Mouse (Mus musculus): Measurements from ENCODE around the gene Fcrla. TPM values are rescaled to one million over a fixed set of nuclear protein-coding genes. Genes with fewer than 3 reads are reported as not detected.

Fcrla gene
- total and polyA plus RNA-seq, 3 experiments, result 10.6 to 30.6 (median 17.7) TPM

DNA sequence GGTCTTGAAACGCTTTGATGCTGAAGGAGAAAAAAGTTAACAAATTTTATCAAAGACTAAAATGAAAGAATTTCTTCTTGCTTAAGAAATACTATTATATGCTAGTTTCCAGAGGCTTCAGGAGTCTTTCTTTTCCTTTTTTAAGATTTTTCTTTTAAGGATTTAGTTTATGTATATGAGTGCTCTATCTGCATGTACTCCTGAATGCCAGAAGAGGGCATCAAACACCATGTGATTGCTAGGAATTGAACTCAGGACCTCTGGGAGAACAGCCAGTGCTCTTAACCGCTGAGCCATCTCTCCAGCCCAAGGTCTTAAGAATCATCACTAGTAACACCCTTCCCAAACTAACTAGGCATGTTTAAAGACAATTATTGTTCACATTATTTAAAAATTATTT lies 55.4 kb downstream of the Fcrla start:
- Histone ChIP-seq H3K4me1 (ENCODE audit: control insufficient read depth in 1 of 2, insufficient read depth in 2 of 2) (peaks cover 0 to 6% of the 10 kb centered on the region in 2 experiments; a peak in 2 of 4 replicates), H3K4me2 (ENCODE audit: insufficient read depth, low read depth, poor library complexity, severe bottlenecking) (no peak overlapping the region), H3K4me3 (replicated peaks in 1 of 3; ENCODE audit: low read depth in 2 of 3, low read length in 2 of 3, poor library complexity in 1 of 3) (no peak overlapping the region), H3K36me3 (replicated peaks in 1 of 2; ENCODE audit: control insufficient read depth in 1 of 2, insufficient read depth in 1 of 2, low read length in 1 of 2) (peaks cover 35 to 60% of the 10 kb centered on the region in 2 experiments), H3K79me2 (replicated peaks; ENCODE audit: control insufficient read depth, extremely low read depth, insufficient read depth, poor library complexity, severe bottlenecking) (peaks cover 20% of the 10 kb centered on the region), H3K27ac (ENCODE audit: insufficient read depth, low read depth) (no peak overlapping the region), H3K27me3 (replicated peaks) (no peaks in the 10 kb centered on the region), H3K9me3 (replicated peaks; ENCODE audit: low read length) (no peaks in the 10 kb centered on the region), H3K9ac (ENCODE audit: insufficient read depth, low read depth) (no peak overlapping the region)
- no peak for TF ChIP-seq MYC (IDR thresholded peaks at IDR 0.05; ENCODE audit: low read depth, low read length)
- TF ChIP-seq KAT2A (IDR thresholded peaks at IDR 0.05; ENCODE audit: insufficient replicate concordance, low read length), result no peak
- TF ChIP-seq PAX5 (IDR thresholded peaks at IDR 0.05; ENCODE audit: low read length), result no peak
- TF ChIP-seq ELF1 (IDR thresholded peaks at IDR 0.05; ENCODE audit: low read depth, low read length), result no peak
- TF ChIP-seq CHD1 (IDR thresholded peaks at IDR 0.05; ENCODE audit: low read depth, low read length), result no peak
- peak; percentile 34 for TF ChIP-seq RAD21 (IDR thresholded peaks at IDR 0.05; ENCODE audit: low read depth, low read length)
- TF ChIP-seq E2F4 (IDR thresholded peaks at IDR 0.05; ENCODE audit: insufficient replicate concordance, low read depth, low read length), result no peak
- TF ChIP-seq SMC3 (IDR thresholded peaks at IDR 0.05; ENCODE audit: low read depth, low read length), result peak; percentile 17; the same call in 1 of the 2 replicates
- TF ChIP-seq USF2 (conservative IDR thresholded peaks at IDR 0.05; ENCODE audit: low read depth, low read length), result no peak
- no peak for TF ChIP-seq ZC3H11A (IDR thresholded peaks at IDR 0.05; ENCODE audit: low read depth, low read length)
- peak in 1 of 2 experiments; percentile 43; a peak in 3 of 4 replicates for TF ChIP-seq CTCF (conservative IDR thresholded peaks at IDR 0.05 in 1 of 2, IDR thresholded peaks at IDR 0.05 in 1 of 2; ENCODE audit: low read depth in 2 of 2, low read length in 2 of 2)
- TF ChIP-seq BHLHE40 (IDR thresholded peaks at IDR 0.05; ENCODE audit: low read depth, low read length), result no peak
- TF ChIP-seq MAX (IDR thresholded peaks at IDR 0.05; ENCODE audit: low read length), result no peak
- TF ChIP-seq POLR2AphosphoS2 (IDR thresholded peaks at IDR 0.05; ENCODE audit: low read depth, low read length), result no peak
- no peak for TF ChIP-seq IRF4 (IDR thresholded peaks at IDR 0.05; ENCODE audit: low read depth, low read length)
- TF ChIP-seq TBP (conservative IDR thresholded peaks at IDR 0.05; ENCODE audit: low read depth, low read length), result no peak
- no peak for TF ChIP-seq MAZ (IDR thresholded peaks at IDR 0.05; ENCODE audit: low read depth, low read length)
- TF ChIP-seq RCOR1 (conservative IDR thresholded peaks at IDR 0.05; ENCODE audit: low read depth, low read length), result no peak
- TF ChIP-seq NELFE (IDR thresholded peaks at IDR 0.05; ENCODE audit: low read depth, low read length), result no peak
- dilution Hi-C loops (cut with MboI; ENCODE audit: extremely low pct_ligation_motif_present, extremely low pct_unique_long_range_greater_than_20kb, low sequenced_read_pairs) (no loop called here), in situ Hi-C loops (cut with MboI; ENCODE audit: low pct_ligation_motif_present, low pct_unique_long_range_greater_than_20kb, low sequenced_read_pairs) (no loop called here)
- DNase-seq (ENCODE audit: extremely low read depth), result no peak

- in situ Hi-C loops (cut with MboI; ENCODE audit: low pct_ligation_motif_present, low pct_unique_long_range_greater_than_20kb, low sequenced_read_pairs), result no loop called here
- no peak for DNase-seq (ENCODE audit: extremely low read depth)
- H3K9ac ChIP-seq (ENCODE audit: insufficient read depth, low read depth), result no peak overlapping the region
- no peak for TF ChIP-seq GABPA (IDR thresholded peaks at IDR 0.05; ENCODE audit: insufficient replicate concordance, low read depth, low read length)
- H3K36me3 ChIP-seq (replicated peaks in 1 of 2; ENCODE audit: control insufficient read depth in 1 of 2, insufficient read depth in 1 of 2, low read length in 1 of 2), result peaks cover 32 to 56% of the 10 kb centered on the region in 2 experiments
- no peaks in the 10 kb centered on the region for H3K27me3 ChIP-seq (replicated peaks)
- H3K27ac ChIP-seq (ENCODE audit: insufficient read depth, low read depth), result no peak overlapping the region
- H3K4me2 ChIP-seq (ENCODE audit: insufficient read depth, low read depth, poor library complexity, severe bottlenecking), result no peak overlapping the region
- H3K4me1 ChIP-seq (ENCODE audit: control insufficient read depth in 1 of 2, insufficient read depth in 2 of 2), result peaks cover 0 to 6% of the 10 kb centered on the region in 2 experiments; a peak in 2 of 4 replicates
- H3K4me3 ChIP-seq (replicated peaks in 1 of 3; ENCODE audit: low read depth in 2 of 3, low read length in 2 of 3, poor library complexity in 1 of 3), result no peak overlapping the region
- dilution Hi-C loops (cut with MboI; ENCODE audit: extremely low pct_ligation_motif_present, extremely low pct_unique_long_range_greater_than_20kb, low sequenced_read_pairs), result no loop called here
- no peaks in the 10 kb centered on the region for H3K9me3 ChIP-seq (replicated peaks; ENCODE audit: low read length)
- H3K79me2 ChIP-seq (replicated peaks; ENCODE audit: control insufficient read depth, extremely low read depth, insufficient read depth, poor library complexity, severe bottlenecking), result peaks cover 21% of the 10 kb centered on the region
Observed at GRCm38 (mm10) chr1:170871402-170871801, 56.0 kb downstream of the Fcrla start.
